In the genomic region with DNA sequence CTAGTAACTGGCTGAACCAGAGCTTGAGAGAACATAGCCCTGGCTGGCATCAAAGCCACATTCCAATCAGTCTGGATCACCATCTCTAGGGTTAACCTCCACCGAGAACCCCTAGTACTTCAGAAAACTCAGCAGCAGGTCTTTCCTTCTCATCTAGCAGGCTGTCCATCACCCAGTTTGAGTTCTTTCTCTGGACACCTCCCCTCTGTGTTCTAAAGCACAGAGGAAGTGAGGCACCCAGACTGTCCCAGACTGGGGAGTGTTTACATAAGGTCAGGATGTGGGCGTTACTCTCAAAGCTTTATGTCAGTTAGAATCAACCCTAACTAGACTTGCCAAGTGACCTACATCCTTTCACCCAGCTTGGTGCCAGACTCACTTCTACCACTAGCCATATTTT, we compare ENCODE assay signal across 12 mouse cellular contexts. TPM values are rescaled to one million over a fixed set of nuclear protein-coding genes. Genes with fewer than 3 reads are reported as not detected.
DNase-seq lines count a peak whose midpoint lies in the region; ATAC-seq and TF ChIP-seq lines count a peak whose summit lies in the region.
"Had no signal": no experiment of that assay in that cellular context is flagged by ENCODE, and none has a peak within 500 bp of the region (broad histone marks: within the 10 kb centered on the region; RNA-seq: fewer than 3 reads in every experiment).

No protein-coding gene starts in this region.

- no peaks in the 10 kb centered on the region for H3K27me3 ChIP-seq in intestine, embryonic 15.5 days (replicated peaks)
- H3K27me3 ChIP-seq in intestine, postnatal 0 days (replicated peaks; ENCODE audit: control insufficient read depth, insufficient read depth, low read length) = no peaks in the 10 kb centered on the region
- H3K27me3 ChIP-seq in kidney, embryonic 16.5 days (ENCODE audit: insufficient read depth, low read length) = no peaks in the 10 kb centered on the region
- H3K27me3 ChIP-seq: embryonic facial prominence, embryonic 15.5 days; liver, embryonic 15.5 days; neural tube, embryonic 13.5 days had no signal

- ATAC-seq in intestine, embryonic 15.5 days = peak; percentile 61; the same call in 1 of the 2 replicates
- no peak for ATAC-seq in intestine, postnatal 0 days
- ATAC-seq in kidney, embryonic 16.5 days (ENCODE audit: low FRiP score, low TSS enrichment) = no peak

- H3K4me2 ChIP-seq in intestine, embryonic 15.5 days (replicated peaks) = no peak overlapping the region
- no peak overlapping the region for H3K4me2 ChIP-seq in intestine, postnatal 0 days (replicated peaks; ENCODE audit: low read depth)
- no peak overlapping the region for H3K4me2 ChIP-seq in kidney, embryonic 16.5 days (replicated peaks; ENCODE audit: low read depth, low read length)
- H3K4me2 ChIP-seq: embryonic facial prominence, embryonic 15.5 days; liver, embryonic 15.5 days; neural tube, embryonic 13.5 days had no signal

- DNase-seq in lung, postnatal 25 days (ENCODE audit: low spot score) = peak; percentile 84
- DNase-seq in thymus, postnatal 10 days (ENCODE audit: low spot score in 2 of 2) = peak; percentile 54 to 59
- no peak for DNase-seq in adrenal gland, postnatal 36 days
- DNase-seq in right cerebral cortex, postnatal 4 days = no peak

- no peak overlapping the region for H3K27ac ChIP-seq in intestine, embryonic 15.5 days
- H3K27ac ChIP-seq in intestine, postnatal 0 days (ENCODE audit: low read depth, low read length) = no peak overlapping the region
- H3K27ac ChIP-seq in brown adipose tissue, adult 24 weeks (replicated peaks; ENCODE audit: low read depth, low read length) = peak overlapping the region; percentile 10; the same call in 1 of the 2 replicates
- H3K27ac ChIP-seq in kidney, embryonic 16.5 days (ENCODE audit: low read length) = no peak overlapping the region
- H3K27ac ChIP-seq: embryonic facial prominence, embryonic 15.5 days; liver, embryonic 15.5 days; neural tube, embryonic 13.5 days had no signal

- H3K9ac ChIP-seq in intestine, embryonic 15.5 days = no peak overlapping the region
- no peak overlapping the region for H3K9ac ChIP-seq in intestine, postnatal 0 days (ENCODE audit: low read depth, low read length)
- no peak overlapping the region for H3K9ac ChIP-seq in kidney, embryonic 16.5 days (replicated peaks; ENCODE audit: low read length)
- H3K9ac ChIP-seq: embryonic facial prominence, embryonic 15.5 days; liver, embryonic 15.5 days; neural tube, embryonic 13.5 days had no signal

- TF ChIP-seq CTCF in intestine, postnatal 0 days (IDR thresholded peaks at IDR 0.05; ENCODE audit: low read depth) = no peak

- 27% methylated on average over 2 of the region's 2 CpGs for WGBS in intestine, embryonic 15.5 days
- 24% methylated on average over 2 of the region's 2 CpGs for WGBS in intestine, postnatal 0 days
- 31% methylated on average over 2 of the region's 2 CpGs for WGBS in kidney, embryonic 16.5 days

- no peaks in the 10 kb centered on the region for H3K9me3 ChIP-seq in intestine, embryonic 15.5 days
- no peaks in the 10 kb centered on the region for H3K9me3 ChIP-seq in intestine, postnatal 0 days (ENCODE audit: control insufficient read depth)
- no peaks in the 10 kb centered on the region for H3K9me3 ChIP-seq in kidney, embryonic 16.5 days (ENCODE audit: low read length)
- H3K9me3 ChIP-seq: embryonic facial prominence, embryonic 15.5 days; G1E; liver, embryonic 15.5 days; neural tube, embryonic 13.5 days had no signal

- no peaks in the 10 kb centered on the region for H3K36me3 ChIP-seq in intestine, embryonic 15.5 days
- H3K36me3 ChIP-seq in intestine, postnatal 0 days (ENCODE audit: control insufficient read depth, insufficient read depth) = no peaks in the 10 kb centered on the region
- H3K36me3 ChIP-seq in kidney, embryonic 16.5 days (ENCODE audit: insufficient read depth, low read length) = no peaks in the 10 kb centered on the region
- H3K36me3 ChIP-seq: embryonic facial prominence, embryonic 15.5 days; G1E; liver, embryonic 15.5 days; neural tube, embryonic 13.5 days had no signal

- H3K4me1 ChIP-seq in intestine, embryonic 15.5 days (replicated peaks) = no peaks in the 10 kb centered on the region; the same call in 1 of the 2 replicates
- H3K4me1 ChIP-seq in intestine, postnatal 0 days (replicated peaks; ENCODE audit: control insufficient read depth, insufficient read depth, low read length) = no peaks in the 10 kb centered on the region; the same call in 1 of the 2 replicates
- peaks cover 2% of the 10 kb centered on the region; the same call in 1 of the 2 replicates for H3K4me1 ChIP-seq in brown adipose tissue, adult 24 weeks (ENCODE audit: control insufficient read depth, insufficient read depth, insufficient read length, low read length)
- H3K4me1 ChIP-seq in kidney, embryonic 16.5 days (ENCODE audit: insufficient read depth, low read length) = peaks cover 3% of the 10 kb centered on the region; the same call in 1 of the 2 replicates
- H3K4me1 ChIP-seq: neural tube, embryonic 13.5 days had no signal

- H3K4me3 ChIP-seq in intestine, embryonic 15.5 days (replicated peaks) = no peak overlapping the region
- H3K4me3 ChIP-seq in intestine, postnatal 0 days (ENCODE audit: low read depth, low read length) = no peak overlapping the region
- no peak overlapping the region for H3K4me3 ChIP-seq in brown adipose tissue, adult 24 weeks (ENCODE audit: insufficient read depth, low read depth, low read length)
- H3K4me3 ChIP-seq in kidney, embryonic 16.5 days (ENCODE audit: low read length) = no peak overlapping the region
- H3K4me3 ChIP-seq: embryonic facial prominence, embryonic 15.5 days; liver, embryonic 15.5 days; neural tube, embryonic 13.5 days had no signal

RNA-seq across cellular contexts. Expression of gene Rhoj, which starts 24.9 kb away (rescaled TPM):
- 37.7 and 38.4 TPM in 2 replicates for polyA plus RNA-seq in intestine, embryonic 15.5 days (2015; fragmentation: Nextera tagmentation; extraction: Ambion mirVana)
- polyA plus RNA-seq in intestine, postnatal 0 days (2015; fragmentation: Nextera tagmentation; extraction: Ambion mirVana) = 27.9 and 28.1 TPM in 2 replicates
- polyA plus RNA-seq in brown adipose tissue, adult 24 weeks (2012; ENCODE audit: insufficient read depth, insufficient read length, missing spikeins) = 14.4 and 16.0 TPM in 2 replicates
- total RNA-seq in adrenal gland, postnatal 36 days (2021) = 10 to 100 TPM; 13.1 to 27.2 TPM
- polyA plus RNA-seq in kidney, embryonic 16.5 days (2015; fragmentation: Nextera tagmentation; extraction: Ambion mirVana) = 57.3 and 58.3 TPM in 2 replicates
- polyA plus RNA-seq: G1E had no signal

Comparison
In these comparisons a context has a peak if more than half of its experiments do, and no peak if none do; other contexts are left out.
1. DNase-seq: peak in lung, postnatal 25 days (single experiment) and thymus, postnatal 10 days (2 of 2); none in adrenal gland, postnatal 36 days (0 of 2) and right cerebral cortex, postnatal 4 days (single experiment).